Mouse (Mus musculus) layer of hippocampus, adult 9-11 months (tissue): ENCODE data around the gene Tnfrsf8.

ENCODE experiments used
- DNase-seq: peaks from one replicate; pipeline ENCODE4 v3.0.0; 2022

Tnfrsf8 gene

GRCm38 (mm10) chr4:145229524-145230163 is 85.3 kb downstream of the Tnfrsf8 start:
- no peak for DNase-seq

DNA sequence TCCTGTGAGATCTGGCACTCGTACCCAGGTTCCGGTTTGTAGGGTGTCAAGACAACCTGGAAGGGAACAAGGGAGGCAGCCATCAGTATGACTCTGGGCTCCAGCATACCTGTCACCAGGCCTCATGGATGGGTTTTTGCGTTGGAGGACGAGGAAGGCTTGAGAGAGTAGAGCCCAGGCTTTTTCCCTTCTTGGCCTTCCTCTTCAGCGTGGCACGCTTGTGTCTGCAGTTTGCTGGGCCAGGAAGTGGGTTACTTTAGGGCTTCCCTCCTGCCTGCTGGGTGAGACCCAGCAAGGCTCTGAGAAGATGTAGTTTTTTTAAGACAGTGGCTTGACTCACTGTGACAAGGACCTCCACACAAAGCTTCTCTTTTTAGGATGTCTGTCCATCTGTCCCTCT is 85.9 kb downstream of the Tnfrsf8 start:
- DNase-seq, result no peak

GRCm38 (mm10) chr4:145224613-145225012 is 90.4 kb downstream of the Tnfrsf8 start:
- no peak for DNase-seq

- no peak for DNase-seq
Observed at GRCm38 (mm10) chr4:145222064-145222463, 92.9 kb downstream of the Tnfrsf8 start.

DNA sequence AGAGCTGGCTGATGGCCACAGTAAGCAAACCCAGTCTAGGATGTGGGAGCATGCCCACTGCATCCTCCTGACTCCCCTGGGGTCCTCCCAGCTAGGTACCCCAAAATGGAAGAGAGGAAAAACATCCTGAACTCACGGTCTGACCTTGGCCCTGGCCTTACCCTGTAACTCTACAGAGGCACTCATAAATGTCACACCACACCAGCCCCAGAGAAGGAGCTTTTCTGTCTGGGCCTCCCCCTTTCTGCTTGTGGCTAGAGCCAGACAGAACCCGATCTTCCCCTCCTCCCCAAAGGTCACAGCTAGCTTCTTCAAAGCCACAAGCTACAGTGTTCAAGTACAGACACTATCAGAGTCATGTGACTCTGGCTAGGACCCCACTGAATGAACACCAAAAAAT is 93.6 kb downstream of the Tnfrsf8 start:
- no peak for DNase-seq

DNA sequence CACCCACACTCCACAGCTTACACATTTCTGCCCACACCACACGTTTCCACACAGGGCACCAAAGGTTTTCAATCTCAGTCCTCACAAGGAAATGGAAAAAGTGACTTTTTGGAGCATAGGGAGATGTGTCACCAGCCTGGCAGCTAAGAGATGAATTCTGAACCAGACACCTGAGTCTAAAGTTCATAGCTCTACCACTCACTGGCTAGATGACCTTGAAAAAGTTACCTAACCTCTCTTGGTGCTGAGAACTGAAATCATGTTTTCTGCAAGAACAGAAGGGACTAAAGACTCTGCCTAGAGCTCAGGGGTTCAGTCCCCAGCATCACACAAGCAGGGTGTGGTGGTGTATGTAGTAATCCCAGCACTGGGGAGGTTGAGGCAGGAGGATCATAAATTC is 95.0 kb downstream of the Tnfrsf8 start:
- no peak for DNase-seq

GRCm38 (mm10) chr4:145219240-145219985 is 95.6 kb downstream of the Tnfrsf8 start:
- no peak for DNase-seq

- no peak for DNase-seq
Observed at GRCm38 (mm10) chr4:145217837-145218236, 97.1 kb downstream of the Tnfrsf8 start.
